Mouse (Mus musculus) neural tube, embryonic 10.5 days (tissue): Measurements from ENCODE around the gene Mbd3l1.

Source experiments
- DNase-seq: peaks from one replicate; pipeline ENCODE4 v3.0.0-alpha.2; 2017; ENCODE audit warnings: low spot score; ENCODE audit errors: extremely low spot score

Mbd3l1 gene

GRCm38 (mm10) chr9:18478168-18478567 is at the start of gene Mbd3l1, which contains the start of gene Zfp558:
Gene Mbd3l1, plus strand, starts transcription at chr9:18478359.
Gene Zfp558, minus strand, starts transcription at chr9:18478268.
- no peak for DNase-seq

DNA sequence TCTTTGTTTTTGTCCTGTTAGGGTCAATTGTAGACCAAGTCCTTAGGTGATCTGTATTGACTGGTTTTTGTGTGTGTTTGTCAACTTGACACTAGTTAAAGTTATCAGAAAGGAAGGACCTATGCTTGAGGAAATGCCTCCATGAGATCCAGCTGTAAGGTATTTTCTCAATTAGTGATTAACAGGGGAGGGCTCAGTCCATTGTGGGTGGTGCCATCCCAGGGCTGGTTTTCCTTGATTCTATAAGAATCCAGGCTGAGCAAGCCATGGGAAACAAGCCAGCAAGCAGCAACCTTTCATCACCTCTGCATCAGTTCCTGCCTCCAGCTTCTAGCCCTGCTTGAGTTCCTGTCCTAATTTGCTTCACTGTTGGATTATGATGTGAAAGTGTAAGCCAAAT is 47.8 kb upstream of the Mbd3l1 start, which contains the start of gene Mbd3l2:
Mbd3l2 (plus strand) TSS at position 301 of the 400 bp plus-strand sequence.
- DNase-seq: no peak

GRCm38 (mm10) chr9:18431687-18432086 is 46.5 kb upstream of the Mbd3l1 start:
- no peak for DNase-seq

DNA sequence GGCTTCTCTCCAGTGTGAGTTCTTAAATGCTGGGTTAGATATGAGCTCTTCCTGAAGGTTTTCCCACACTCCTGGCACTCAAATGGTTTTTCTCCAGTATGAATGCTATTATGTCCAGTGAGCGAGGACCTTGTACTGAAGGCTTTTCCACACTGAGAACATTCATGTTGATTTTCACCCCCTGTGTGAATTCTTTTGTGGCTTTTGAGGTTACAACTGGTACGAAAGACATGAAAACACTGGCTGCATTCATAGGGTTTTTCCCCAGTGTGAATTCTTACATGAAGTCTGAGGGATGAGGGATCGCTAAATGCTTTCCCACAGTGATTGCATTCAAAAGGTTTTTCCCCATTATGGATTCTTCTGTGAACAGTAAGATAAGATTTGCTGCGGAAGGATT is 21.6 kb upstream of the Mbd3l1 start:
- no peak for DNase-seq

DNA sequence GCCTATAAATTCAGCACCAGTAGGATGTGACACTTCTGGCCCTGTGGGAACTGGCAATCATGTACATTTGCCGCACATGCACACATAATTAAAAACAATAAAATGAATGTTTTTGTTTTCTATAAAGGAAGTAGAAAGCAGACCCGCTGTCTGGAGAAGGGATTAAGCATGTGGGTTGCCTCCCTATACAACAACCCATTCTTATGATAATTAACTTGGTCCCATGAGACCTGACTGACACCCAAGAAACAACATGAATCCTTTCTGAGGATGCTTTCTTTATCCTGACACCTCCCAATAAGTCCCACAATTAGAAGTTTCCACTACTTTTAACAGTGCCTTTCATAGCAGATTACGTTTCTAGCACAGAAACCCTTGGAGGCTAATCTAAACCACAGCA is 10.8 kb upstream of the Mbd3l1 start:
- DNase-seq: no peak

DNA sequence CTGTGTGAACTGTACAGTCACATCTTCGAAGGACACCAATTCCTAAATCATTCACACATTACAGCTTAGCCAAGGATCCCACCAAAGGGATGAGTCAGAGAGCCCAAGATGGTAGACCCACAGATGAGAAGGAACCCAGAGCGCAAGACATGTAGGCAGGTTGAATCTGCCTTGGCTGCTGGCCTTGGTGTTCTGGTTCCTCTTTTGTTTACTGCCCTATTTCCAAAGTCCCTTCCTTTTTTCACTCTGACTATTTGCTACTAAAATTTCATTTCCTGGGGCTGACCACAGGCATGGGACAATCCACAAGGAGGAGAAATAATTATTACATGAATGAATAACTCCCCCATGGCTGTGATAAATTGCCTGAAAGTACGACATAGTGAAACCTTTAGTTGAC is 10.2 kb upstream of the Mbd3l1 start:
- no peak for DNase-seq

- DNase-seq: peak; percentile 87
Observed at GRCm38 (mm10) chr9:18473324-18474128, 4.6 kb upstream of the Mbd3l1 start.

- DNase-seq: no peak
Observed at GRCm38 (mm10) chr9:18508098-18508497, 29.9 kb downstream of the Mbd3l1 start.
